Mouse (Mus musculus) common myeloid progenitor, adult 5-6 weeks (primary cell): ENCODE data around the gene Fnip1. TPM values are rescaled to one million over a fixed set of nuclear protein-coding genes. Genes with fewer than 3 reads are reported as not detected.
"Not testable (repeated sequence)": the region's sequence is repeated elsewhere in the genome, so short reads cannot be mapped to it uniquely, and the experiment has no call there.

Experiments
- ATAC-seq: replicated peaks from 2 replicates; pipeline ENCODE4 v1.8.0; 2016; ENCODE audit warnings: low read depth, mild to moderate bottlenecking, moderate TSS enrichment, inconsistent platforms; ENCODE audit not compliant: poor library complexity, severe bottlenecking
- total RNA-seq: library from RNA; stranded (forward); fragments of 200-1000, 187-1606 nt; gene quantifications from 2 replicates; pipeline ENCODE4 v1.2.3, GENCODE M21; 2017

Gene Fnip1
- total RNA-seq: 25.4 and 26.4 TPM in 2 replicates

DNA sequence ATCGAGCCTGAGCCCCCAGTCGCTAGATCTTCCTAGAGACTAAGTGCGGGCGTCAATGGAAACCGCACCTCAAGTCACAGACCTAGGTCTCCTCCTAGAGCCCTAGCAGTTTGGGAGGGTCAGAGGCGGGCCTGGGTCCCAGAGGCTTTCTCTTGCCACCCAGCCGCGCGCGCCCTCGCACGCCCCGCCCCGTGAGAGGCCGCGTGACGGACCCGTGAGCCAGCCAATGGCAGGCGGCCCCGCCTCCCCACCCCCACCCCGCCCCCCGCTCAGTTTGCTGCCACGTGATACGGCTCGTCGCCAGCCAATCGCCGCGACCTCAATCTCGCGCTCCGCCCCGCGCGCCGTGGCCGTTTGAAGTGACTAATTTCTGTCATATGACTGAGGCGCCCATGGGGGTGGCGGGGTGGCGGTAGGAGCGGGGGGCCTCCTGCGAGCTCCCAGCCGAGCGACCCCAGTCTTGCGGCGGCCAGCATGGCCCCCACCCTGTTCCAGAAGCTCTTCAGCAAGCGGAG is at the start of gene Fnip1:
Gene Fnip1, plus strand, starts transcription at position 377 of the 515 bp plus-strand sequence.
- ATAC-seq: peak; percentile 84

DNA sequence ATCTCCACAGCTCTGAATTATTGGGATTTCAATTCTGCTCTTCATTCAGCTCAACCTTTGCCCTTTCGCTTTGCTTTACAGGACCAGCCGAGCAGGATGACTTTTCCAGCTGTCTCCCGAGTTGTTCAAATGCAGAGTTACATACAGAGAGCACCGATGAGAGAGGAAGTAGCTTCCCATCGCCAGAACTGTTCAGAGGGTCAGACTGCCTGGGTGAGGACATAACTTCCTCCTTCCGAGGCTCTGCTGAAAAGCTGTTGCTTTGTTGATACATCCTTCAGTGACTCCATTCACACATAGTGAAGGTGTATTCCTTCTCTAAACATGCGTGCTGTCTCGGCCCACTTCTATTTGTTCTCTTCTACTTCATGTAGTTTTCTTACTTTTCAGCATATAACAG is 47.6 kb upstream of the Fnip1 start:
- ATAC-seq: no peak

DNA sequence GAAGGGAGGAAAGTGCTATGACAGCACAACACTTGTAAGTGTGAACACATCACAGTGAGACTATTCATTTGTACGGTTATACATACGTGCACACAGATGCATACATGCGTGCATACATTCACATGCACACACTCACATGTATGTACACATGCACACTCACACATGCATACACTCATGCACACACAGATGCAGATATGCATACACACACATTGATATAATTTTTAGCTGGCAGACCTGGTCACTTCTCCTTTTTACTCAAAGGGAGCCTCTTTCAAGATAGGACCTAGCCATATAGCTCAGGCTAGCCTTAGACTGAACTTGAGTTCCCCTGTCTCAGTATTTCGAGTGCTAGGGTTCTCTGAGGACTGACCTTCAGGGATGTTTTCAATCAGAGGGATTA is 46.7 kb upstream of the Fnip1 start:
- ATAC-seq: no peak

DNA sequence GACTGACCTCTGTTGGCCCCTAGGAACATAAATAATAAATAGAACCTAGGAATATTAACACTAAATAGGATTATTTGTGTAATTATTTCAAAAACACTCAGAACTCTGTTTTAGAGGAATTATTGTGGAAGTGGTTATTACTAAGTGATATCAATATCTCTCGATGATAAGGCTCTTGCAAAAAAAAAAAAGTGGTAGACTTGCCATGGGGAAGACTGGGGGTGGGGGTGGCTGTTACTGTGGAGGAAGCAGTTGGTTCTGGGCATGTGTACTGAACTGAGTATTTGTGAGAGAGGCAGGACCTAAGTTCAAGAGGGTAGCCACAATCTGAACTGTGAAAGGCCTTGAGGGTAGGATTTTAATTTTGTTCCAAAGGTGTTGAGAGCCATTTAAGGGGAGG is 41.3 kb upstream of the Fnip1 start:
- ATAC-seq: no peak

DNA sequence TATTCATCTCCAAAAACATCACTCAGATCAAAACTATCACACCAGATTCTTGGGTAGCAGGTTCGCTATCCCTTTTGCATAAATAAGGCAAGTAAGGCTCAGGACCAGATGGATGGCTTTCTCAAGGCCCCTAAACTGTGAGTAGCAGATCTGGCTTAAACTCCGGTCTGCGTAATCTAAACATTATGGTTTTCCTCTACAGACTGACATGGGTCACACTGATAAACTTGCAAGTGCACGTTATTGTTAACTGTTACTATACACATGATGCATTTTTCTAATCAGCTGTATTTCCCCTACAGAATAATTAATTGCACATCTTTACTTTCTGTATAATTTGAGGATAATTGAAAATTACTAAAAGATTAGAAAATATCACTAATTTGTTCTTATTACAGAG is 39.9 kb upstream of the Fnip1 start:
- no peak for ATAC-seq

DNA sequence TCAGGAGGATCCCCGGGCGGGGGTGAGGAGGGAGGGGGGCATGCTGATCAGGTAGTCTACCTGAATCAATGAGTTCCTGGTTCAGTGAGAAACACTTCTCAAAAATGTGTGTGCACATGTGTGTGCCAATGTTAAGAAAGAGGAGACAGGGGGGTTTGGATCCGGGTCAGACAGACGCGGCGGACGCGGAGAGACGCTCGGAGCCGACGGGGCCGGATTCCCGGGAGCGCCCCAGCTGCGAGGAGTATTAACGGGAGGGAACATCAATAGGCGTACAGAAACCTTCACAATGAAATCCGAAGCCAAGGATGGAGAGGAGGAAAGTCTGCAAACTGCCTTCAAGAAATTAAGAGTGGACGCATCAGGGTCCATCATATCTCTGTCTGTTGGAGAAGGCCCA is 37.2 kb upstream of the Fnip1 start:
- peak; percentile 56; the same call in 1 of the 2 replicates for ATAC-seq

DNA sequence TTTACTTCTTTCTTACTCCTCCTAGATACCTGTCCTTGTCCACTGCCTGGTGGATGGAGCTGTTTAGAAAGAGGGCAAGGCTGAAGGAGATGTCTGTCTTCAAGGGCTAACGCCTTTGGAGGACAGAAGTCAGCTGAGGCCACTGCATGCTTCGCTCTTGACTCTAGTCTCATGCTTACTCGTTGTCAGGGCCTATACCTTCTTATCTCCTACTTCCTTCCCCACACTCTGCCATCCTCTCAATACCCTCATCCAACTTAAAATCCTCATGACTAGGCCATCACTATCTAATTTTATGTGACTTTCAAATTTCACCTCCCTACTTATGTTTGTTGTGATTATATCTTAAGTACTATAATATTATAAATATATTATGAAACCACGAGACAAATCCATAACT is 33.1 kb upstream of the Fnip1 start:
- ATAC-seq: no peak

DNA sequence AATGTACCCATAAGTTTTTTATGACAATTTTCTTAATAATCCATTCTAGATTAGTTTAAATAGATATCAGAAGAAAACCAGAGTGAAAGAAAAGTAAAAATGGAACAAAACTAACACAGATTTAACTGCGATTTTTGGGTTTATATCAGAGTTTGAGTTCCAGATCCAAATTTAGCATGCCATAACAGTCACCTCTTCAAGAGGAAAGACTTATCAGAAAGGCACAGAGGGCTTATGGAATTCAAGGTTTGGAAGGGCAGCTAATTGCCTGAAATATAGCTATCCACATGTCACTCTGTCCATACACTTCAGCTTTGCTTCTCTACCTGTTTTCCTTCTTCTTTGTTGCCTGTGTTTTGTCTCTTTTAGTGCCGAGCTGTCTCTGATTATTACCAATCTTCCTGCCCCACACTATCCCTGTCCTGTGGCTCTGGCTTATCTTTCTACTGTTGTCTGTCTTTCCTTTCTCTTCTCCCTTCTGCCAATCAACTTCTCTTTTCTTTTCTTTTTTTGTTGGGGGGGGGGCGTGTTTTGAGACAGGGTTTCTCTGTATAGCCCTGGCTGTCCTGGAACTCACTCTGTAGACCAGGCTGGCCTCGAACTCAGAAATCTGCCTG is 31.0 kb upstream of the Fnip1 start:
- no peak for ATAC-seq

DNA sequence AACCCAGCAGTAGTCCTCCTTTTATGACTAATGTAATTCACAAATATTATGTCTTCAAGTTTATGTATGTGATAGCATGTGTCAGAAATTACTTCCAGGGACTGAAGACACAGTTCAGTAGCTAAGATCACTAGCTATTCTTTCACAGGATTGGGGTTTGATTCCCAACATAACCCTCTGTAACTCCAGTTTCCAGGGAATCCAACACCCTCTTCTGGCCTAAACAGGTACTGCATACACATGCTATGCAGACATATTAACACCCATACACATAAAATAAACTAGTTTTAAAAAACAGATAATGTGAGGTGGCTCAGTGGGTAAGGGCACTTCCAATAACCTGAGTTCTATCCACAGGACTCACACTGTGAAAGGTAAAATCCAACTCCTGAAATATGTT is 27.4 kb upstream of the Fnip1 start:
- no peak for ATAC-seq

DNA sequence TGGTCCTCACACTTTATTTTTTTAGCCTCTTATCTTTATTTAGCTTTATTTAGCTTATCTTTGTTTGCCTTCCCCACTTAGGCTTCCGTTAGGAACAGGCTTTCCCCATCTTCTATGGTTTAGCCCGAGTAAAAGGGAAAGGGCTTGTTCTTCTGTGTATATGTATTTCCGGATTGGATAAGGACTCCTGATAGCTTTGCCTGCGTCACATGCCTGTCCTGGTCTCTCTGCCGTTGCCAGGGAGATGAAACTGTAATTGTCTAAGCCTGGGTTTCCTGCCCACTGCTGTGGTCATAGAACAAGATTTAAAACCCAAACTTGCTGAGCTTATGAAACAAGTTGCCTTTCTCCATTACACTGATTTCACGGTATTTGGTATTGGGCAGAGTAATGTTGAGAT is 25.0 kb upstream of the Fnip1 start:
- peak; percentile 98 for ATAC-seq

DNA sequence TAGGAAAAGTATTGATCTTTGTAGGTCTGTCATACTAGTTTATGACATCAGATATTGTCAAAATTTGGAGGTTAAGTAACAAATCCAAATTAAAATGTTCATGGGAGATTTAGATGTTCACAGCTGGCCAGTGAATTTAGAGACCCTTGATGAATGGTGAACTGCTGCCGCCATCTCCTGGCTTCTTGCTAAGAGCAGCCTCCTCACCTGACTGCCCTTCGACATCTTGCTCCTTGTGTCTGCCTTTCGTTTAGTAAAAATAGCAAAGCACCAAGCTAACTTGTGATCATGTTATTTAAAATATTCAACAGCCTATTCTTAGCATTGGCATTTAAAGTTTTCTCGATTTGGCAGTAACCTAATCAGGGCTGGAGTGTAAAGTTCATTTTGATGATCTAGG is 15.0 kb upstream of the Fnip1 start:
- ATAC-seq: no peak

DNA sequence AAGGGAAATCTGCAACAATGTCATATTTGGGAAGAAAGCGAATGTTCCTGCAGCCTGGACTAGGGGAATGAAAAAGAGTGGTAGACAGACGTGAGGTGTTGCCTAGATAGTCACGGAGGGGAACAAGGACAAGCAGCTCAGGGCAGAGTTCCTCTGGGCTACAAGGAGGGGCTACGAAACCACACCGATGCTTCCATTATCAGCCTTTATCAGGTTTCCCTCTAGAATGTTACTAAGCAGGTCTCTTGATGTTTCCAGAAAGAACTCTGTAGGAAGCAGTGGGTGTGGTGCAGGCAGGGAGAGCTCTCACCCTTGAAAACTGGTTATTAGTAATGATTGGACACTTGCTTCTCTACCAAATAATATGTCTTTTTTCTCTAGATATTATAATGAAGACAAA is 11.7 kb upstream of the Fnip1 start:
- ATAC-seq: peak; percentile 63

DNA sequence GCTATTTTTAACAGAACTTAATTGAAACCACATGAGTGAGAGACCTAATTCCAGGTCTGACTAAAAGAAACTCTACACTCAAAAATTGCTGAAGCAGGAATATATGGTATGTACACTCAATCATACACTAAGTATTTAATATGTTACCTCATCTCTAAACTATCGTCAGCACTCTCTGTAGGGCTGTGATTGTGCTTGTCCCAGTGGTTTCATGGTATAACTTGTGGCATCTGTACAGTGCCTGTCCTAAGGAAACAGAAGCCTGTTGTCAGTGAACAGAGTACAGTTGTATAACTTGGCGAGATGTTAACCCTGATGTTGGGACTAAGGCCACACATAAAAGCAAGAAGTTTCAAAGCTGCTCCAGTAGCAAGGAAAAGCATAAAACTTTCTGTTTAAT is 10.9 kb upstream of the Fnip1 start:
- no peak for ATAC-seq

DNA sequence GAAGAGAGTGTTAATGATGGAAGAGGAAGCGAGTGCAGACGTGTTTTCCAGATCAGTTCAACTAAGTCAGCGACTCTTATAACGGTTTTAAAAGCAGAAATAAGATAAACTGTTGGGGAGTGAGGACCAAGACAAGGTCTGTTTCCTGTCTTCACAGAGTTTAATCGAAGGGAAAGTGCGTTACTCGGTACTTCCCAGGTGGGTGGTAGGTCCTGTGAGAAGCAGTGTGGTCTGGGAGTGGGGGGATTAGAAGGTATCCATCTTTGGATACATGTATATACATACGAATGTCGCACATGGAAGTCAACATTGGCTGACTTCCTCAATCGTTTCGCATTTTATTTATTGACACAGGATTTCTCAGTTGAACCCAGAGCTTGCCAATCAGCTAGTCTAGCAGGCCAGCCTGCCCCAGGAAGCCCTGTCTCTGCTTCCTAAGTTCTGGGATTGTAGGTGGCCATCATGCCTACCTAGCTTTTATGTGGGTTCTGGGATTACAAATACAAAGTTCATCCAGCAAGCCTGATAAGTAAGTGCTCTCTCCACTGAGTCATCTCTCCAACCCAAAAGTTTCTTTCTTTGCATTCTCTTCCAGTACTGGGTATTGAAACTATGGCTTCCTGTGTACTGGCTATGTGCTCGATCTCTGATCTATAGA is 10.2 kb upstream of the Fnip1 start:
- no peak for ATAC-seq

DNA sequence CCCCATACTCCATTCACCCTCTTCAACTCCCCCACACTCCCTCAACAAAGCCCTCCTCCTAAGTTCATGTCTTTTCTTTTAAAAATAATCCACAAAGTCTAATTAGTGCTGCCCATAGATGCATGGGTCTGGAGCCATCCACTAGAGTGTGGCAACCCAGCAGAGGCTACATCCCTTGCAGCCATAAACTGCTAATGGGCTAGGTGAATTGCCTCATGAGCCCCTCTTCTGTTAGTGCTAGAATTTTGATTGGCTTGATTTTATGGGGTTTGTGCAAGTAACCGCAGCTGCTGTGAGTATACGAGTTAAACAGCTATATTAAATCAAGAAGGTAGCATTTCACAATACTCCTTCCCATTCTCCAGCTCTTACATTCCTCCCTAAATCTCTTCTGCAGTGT is 8.8 kb upstream of the Fnip1 start:
- ATAC-seq: no peak

DNA sequence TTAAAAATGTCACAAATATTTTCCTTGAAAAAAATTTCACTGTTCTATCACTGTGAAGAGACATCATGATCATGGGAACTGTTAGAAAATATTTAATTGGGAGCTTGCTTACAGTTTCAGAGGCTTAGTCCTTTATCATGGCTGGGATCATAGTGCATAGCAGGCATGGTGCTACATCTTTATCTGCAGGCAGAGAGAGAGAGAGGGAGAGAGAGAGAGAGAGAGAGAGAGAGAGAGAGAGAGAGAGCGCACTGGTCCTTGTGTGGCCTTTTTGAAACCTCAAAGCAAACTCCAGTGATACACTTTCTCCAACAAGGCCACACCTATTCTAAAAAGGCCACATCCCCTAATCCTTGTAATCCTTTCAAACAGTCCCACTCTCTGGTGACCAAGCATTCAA is 2.2 kb upstream of the Fnip1 start:
- no peak for ATAC-seq

DNA sequence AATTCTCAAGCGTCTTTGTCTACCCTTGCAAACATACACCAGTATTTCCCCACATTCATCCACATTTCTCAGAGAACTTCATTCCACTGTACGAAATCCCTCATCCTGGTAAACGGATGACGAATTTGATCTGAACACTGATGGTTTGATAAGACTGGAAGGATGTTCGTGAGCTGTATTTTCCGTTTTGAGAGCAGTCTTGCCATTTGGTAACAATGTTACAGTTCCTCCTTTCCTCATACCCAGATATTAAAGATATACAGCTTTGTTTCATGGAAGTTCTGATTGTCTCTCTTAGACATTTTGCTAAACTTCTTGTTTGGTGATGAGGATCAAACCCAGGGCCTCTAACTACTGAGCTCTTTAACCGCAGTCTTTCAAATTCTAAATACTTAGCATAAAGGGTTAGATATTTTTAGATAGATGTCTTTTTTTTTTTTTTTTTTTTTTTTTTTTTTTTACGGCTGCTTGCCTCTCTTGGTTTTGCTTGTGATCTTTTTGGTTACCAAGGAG is 633 bp upstream of the Fnip1 start:
- ATAC-seq: peak; percentile 17

DNA sequence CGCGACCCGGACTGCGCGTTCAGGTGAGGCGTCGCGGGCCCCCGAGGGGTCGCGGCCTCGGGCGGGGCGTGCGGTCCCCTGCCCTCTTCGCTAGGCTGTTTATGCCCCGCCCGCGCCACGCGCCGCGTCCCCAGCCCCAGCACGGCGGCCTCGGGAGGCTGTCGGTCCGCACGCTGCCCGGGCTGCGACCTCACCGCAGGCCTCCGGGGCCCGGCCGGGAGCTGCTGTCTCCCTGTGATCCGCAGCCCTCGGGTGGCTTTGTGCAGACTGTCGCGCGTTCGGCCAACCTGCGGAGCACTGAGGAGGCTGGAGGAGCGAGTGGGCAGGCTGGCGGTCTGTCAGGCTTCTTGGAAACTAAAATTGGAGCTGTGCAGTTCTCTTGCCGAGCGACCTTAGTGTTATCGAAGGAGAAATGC is 375 bp downstream of the Fnip1 start:
- ATAC-seq: peak; percentile 37

DNA sequence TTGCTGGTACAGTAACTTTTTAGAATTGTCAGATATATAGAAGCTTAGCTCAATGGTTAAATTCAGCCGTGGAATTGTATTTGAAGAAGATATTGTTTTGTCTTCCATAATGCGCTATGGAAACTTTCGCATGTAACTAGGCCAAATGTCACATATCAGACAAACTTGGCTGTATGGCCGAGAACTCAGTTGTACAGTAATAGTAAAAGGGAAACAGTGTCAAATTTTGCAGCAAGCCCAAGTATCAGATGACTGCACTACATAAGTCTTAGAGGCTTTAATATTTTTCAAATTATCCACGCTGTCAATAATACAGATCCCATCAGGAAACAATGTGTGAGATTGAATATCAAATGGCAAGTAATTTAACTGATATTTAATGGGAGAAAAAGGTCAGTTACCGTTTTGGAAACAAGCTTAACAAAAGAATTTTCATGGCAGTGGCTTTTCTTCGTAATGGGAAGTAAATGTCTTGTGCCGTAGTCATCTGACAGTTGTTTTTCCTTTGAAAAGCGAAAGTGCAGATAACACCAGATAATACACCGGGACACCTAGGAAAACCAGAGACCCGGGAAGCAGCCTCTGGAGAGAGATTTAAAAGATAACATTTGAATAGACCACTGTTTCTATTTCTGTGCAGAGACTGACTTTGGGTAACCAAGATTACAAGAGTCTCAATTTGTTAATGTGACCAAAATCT is 1.1 kb downstream of the Fnip1 start:
- ATAC-seq: no peak

DNA sequence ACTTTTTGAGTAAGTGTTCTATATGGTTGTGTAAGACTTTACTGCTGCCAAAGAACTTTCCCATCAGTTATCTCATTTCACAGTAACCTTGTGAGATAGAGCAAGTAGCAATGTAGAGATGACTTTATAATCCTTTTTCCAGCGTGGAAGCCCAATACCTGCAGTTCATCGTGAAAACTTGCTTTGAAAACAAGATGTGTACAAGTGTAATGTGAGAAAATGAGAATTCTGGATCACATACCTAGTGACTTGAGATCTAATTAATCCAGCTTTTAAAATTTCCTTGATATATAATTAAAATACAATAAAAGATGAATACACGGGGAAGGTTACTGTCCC is 1.7 kb downstream of the Fnip1 start:
- no peak for ATAC-seq

DNA sequence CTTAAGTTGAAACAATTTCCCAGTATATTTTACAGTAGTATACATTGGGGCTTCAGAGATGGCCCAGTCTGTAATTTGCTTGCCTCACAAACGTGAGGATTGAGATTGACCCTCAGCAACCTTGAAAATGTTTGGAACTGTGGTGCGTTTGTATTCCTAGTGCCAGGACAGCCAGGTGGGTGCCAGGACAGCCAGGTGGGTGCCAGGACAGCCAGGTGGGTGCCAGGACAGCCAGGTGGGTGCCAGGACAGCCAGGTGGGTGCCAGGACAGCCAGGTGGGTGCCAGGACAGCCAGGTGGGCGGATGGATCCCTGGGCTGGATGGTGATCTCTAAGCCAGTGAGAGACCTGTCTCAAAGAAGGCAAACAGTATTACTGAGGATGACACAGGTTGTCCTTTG is 12.8 kb downstream of the Fnip1 start:
- not testable (repeated sequence) for ATAC-seq
